9 mouse cellular contexts compared by ENCODE assay signal in genomic region chr3:129256283-129256682, GRCm38 (mm10). TPM values are rescaled to one million over a fixed set of nuclear protein-coding genes. Genes with fewer than 3 reads are reported as not detected.
DNase-seq lines count a peak whose midpoint lies in the region; ATAC-seq and TF ChIP-seq lines count a peak whose summit lies in the region.
"Had no signal": no experiment of that assay in that cellular context is flagged by ENCODE, and none has a peak within 500 bp of the region (broad histone marks: within the 10 kb centered on the region; RNA-seq: fewer than 3 reads in every experiment).

No protein-coding gene starts in this region.

- no peak overlapping the region for H3K27ac ChIP-seq in ES-Bruce4 (ENCODE audit: insufficient read depth, low read length)
- H3K27ac ChIP-seq in heart, postnatal 0 days (ENCODE audit: low read depth) = no peak overlapping the region
- H3K27ac ChIP-seq in liver, postnatal 0 days (ENCODE audit: low read depth) = no peak overlapping the region

- intact Hi-C loops in gastrocnemius, postnatal 14 days (cut with DNase I; ENCODE audit: low total_unique reads) = no loop called here

- no peak overlapping the region for H3K9ac ChIP-seq in ES-Bruce4 (ENCODE audit: low read depth, poor library complexity, severe bottlenecking)
- no peak overlapping the region for H3K9ac ChIP-seq in heart, postnatal 0 days (replicated peaks; ENCODE audit: low read depth, low read length)
- no peak overlapping the region for H3K9ac ChIP-seq in liver, postnatal 0 days (replicated peaks)

- H3K9me3 ChIP-seq in ES-Bruce4 (replicated peaks; ENCODE audit: control insufficient read depth, insufficient read depth, low read length, poor library complexity, severe bottlenecking) = no peaks in the 10 kb centered on the region
- H3K9me3 ChIP-seq in heart, postnatal 0 days (replicated peaks; ENCODE audit: control insufficient read depth, low read length) = no peaks in the 10 kb centered on the region
- no peaks in the 10 kb centered on the region for H3K9me3 ChIP-seq in liver, postnatal 0 days (ENCODE audit: low read length)

- H3K4me2 ChIP-seq in heart, postnatal 0 days (ENCODE audit: low read depth, low read length) = peak overlapping the region; percentile 30
- 0 out of 2 replicates have a peak overlapping the region, but pooled peaks have one; percentile 18 for H3K4me2 ChIP-seq in liver, postnatal 0 days (ENCODE audit: low read depth, low read length)

- 44% methylated on average over 19 of the region's 19 CpGs for WGBS in heart, postnatal 0 days
- 46% methylated on average over 19 of the region's 19 CpGs for WGBS in liver, postnatal 0 days (ENCODE audit: insufficient replicate concordance)
- WGBS in lung, adult 2 months = 48% methylated on average over 19 of the region's 19 CpGs

- TF ChIP-seq EP300 in ES-Bruce4 (IDR thresholded peaks at IDR 0.05; ENCODE audit: insufficient read depth, low read depth, low read length) = no peak
- TF ChIP-seq EP300 in heart, postnatal 0 days (IDR thresholded peaks at IDR 0.05; ENCODE audit: low read depth) = no peak
- TF ChIP-seq EP300 in liver, postnatal 0 days (IDR thresholded peaks at IDR 0.05; ENCODE audit: low read depth) = no peak

- no peaks in the 10 kb centered on the region for H3K4me1 ChIP-seq in ES-Bruce4 (ENCODE audit: control insufficient read depth, insufficient read depth, low read length)
- no peaks in the 10 kb centered on the region for H3K4me1 ChIP-seq in heart, postnatal 0 days (ENCODE audit: control insufficient read depth, insufficient read depth)
- no peaks in the 10 kb centered on the region for H3K4me1 ChIP-seq in liver, postnatal 0 days (ENCODE audit: insufficient read depth)
- H3K4me1 ChIP-seq in lung, adult 2 months (ENCODE audit: control insufficient read depth, insufficient read depth, low read length) = no peaks in the 10 kb centered on the region

- peak; percentile 17 to 46 for DNase-seq in cerebellum, postnatal 10 days
- DNase-seq in cerebellum, adult 18-20 months = no peak
- DNase-seq in heart, postnatal 0 days (ENCODE audit: low spot score) = peak; percentile 17
- DNase-seq in liver, postnatal 0 days = no peak
- no peak for DNase-seq in gastrocnemius, postnatal 14 days
- no peak for DNase-seq in thymus, postnatal 0 days (ENCODE audit: low spot score)
- DNase-seq in lung, adult 2 months = no peak

- no peaks in the 10 kb centered on the region for H3K27me3 ChIP-seq in ES-Bruce4 (ENCODE audit: control insufficient read depth, insufficient read depth, low read length, poor library complexity, severe bottlenecking)
- H3K27me3 ChIP-seq in heart, postnatal 0 days (ENCODE audit: control insufficient read depth, insufficient read depth, low read length) = no peaks in the 10 kb centered on the region
- H3K27me3 ChIP-seq in liver, postnatal 0 days (ENCODE audit: insufficient read depth, low read length) = no peaks in the 10 kb centered on the region

- TF ChIP-seq CTCF in ES-Bruce4 (IDR thresholded peaks at IDR 0.05; ENCODE audit: low read depth, low read length) = no peak
- TF ChIP-seq CTCF in heart, postnatal 0 days (IDR thresholded peaks at IDR 0.05; ENCODE audit: low read depth) = no peak
- no peak for TF ChIP-seq CTCF in liver, postnatal 0 days (IDR thresholded peaks at IDR 0.05; ENCODE audit: low read depth)
- TF ChIP-seq CTCF in lung, adult 2 months (IDR thresholded peaks at IDR 0.05; ENCODE audit: insufficient read depth, low read length) = no peak

- no peak for TF ChIP-seq POLR2A in ES-Bruce4 (IDR thresholded peaks at IDR 0.05; ENCODE audit: insufficient read depth, low read length)
- no peak for TF ChIP-seq POLR2A in lung, adult 2 months (IDR thresholded peaks at IDR 0.05; ENCODE audit: borderline replicate concordance, extremely low read depth, low read depth, low read length)

- H3K4me3 ChIP-seq in ES-Bruce4 (ENCODE audit: low read depth, low read length) = peak overlapping the region; percentile 37; the same call in 1 of the 2 replicates
- H3K4me3 ChIP-seq in heart, postnatal 0 days (ENCODE audit: low read depth, low read length) = peak overlapping the region; percentile 10; the same call in 1 of the 2 replicates
- H3K4me3 ChIP-seq in liver, postnatal 0 days (ENCODE audit: low read depth, low read length) = no peak overlapping the region; the same call in 1 of the 2 replicates
- no peak overlapping the region for H3K4me3 ChIP-seq in lung, adult 2 months (replicated peaks; ENCODE audit: extremely low read depth, low read depth, low read length)
- H3K4me3 ChIP-seq: myocyte had no signal

- H3K36me3 ChIP-seq in ES-Bruce4 (ENCODE audit: control insufficient read depth, insufficient read depth, low read length, poor library complexity, severe bottlenecking) = no peaks in the 10 kb centered on the region
- H3K36me3 ChIP-seq in heart, postnatal 0 days (replicated peaks; ENCODE audit: control insufficient read depth, insufficient read depth, low read length) = no peaks in the 10 kb centered on the region
- H3K36me3 ChIP-seq in liver, postnatal 0 days (replicated peaks; ENCODE audit: insufficient read depth, low read length) = no peaks in the 10 kb centered on the region

- peak; percentile 47; the same call in 1 of the 2 replicates for ATAC-seq in heart, postnatal 0 days (ENCODE audit: insufficient read depth, low read depth)
- ATAC-seq in liver, postnatal 0 days = no peak

RNA-seq across cellular contexts. Expression of gene Pitx2, which starts 56.6 kb away (rescaled TPM):
- polyA plus RNA-seq in ES-Bruce4 (2011; ENCODE audit: insufficient read depth, insufficient read length, low read depth, missing spikeins) = 21.4 and 23.4 TPM in 2 replicates
- 3.9 and 4.1 TPM in 2 replicates for total RNA-seq in heart, postnatal 0 days (2014; rRNA removed; ENCODE audit: low replicate concordance)
- 11.7 and 13.0 TPM in 2 replicates for polyA plus RNA-seq in heart, postnatal 0 days (2015; fragmentation: Nextera tagmentation; extraction: Ambion mirVana)
- polyA plus RNA-seq in liver, postnatal 0 days (2015; fragmentation: Nextera tagmentation; extraction: Ambion mirVana) = 0.20 and 0.33 TPM in 2 replicates
- 1 to 10 TPM; 9.0 to 9.2 TPM for total RNA-seq in gastrocnemius, postnatal 14 days (2021)
- 0.20 and 0.40 TPM in 2 replicates for polyA plus RNA-seq in thymus, postnatal 0 days (2015; fragmentation: Nextera tagmentation; extraction: Ambion mirVana)
- polyA plus RNA-seq in lung, adult 2 months (2012; rRNA removed) = 0.96 and 2.1 TPM in 2 replicates

Comparison
In these comparisons a context has a peak if more than half of its experiments do, and no peak if none do; other contexts are left out.
1. DNase-seq: peak in cerebellum, postnatal 10 days (2 of 2) and heart, postnatal 0 days (single experiment); none in cerebellum, adult 18-20 months (0 of 2), liver, postnatal 0 days (single experiment), gastrocnemius, postnatal 14 days (single experiment), thymus, postnatal 0 days (single experiment) and lung, adult 2 months (single experiment).
2. H3K4me3 ChIP-seq: peak in ES-Bruce4 (single experiment) and heart, postnatal 0 days (single experiment); none in liver, postnatal 0 days (single experiment) and lung, adult 2 months (single experiment).